Mouse (Mus musculus) olfactory bulb, adult 2 months (tissue): ENCODE data around the gene Nuf2.

ENCODE experiments used
- CTCF ChIP-seq: fragments of 200-500 bp; IDR thresholded peaks from 2 replicates; pipeline ENCODE4 v1.5.1; 2012; ENCODE audit warnings: low read depth, mild to moderate bottlenecking, low read length, moderate library complexity; ENCODE audit not compliant: insufficient read depth
- POLR2A ChIP-seq: fragments of 200-500 bp; IDR thresholded peaks from 2 replicates; pipeline ENCODE4 v1.6.1; 2012; ENCODE audit warnings: mild to moderate bottlenecking, low read depth, low read length, moderate library complexity; ENCODE audit not compliant: insufficient read depth

- TF ChIP-seq CTCF (no peak), POLR2A (no peak)
Measured at GRCm38 (mm10) chr1:169502876-169503275, 28.4 kb downstream of the Nuf2 start.
